Comparison of ENCODE assay signal across 9 mouse cellular contexts in genomic region chr15:91574492-91574891, GRCm38 (mm10). TPM values are rescaled to one million over a fixed set of nuclear protein-coding genes. Genes with fewer than 3 reads are reported as not detected.
A peak's percentile ranks its signal among the peaks of the same experiment; 100 is the strongest.
DNase-seq lines count a peak whose midpoint lies in the region; ATAC-seq lines count a peak whose summit lies in the region.
"Had no signal": no experiment of that assay in that cellular context is flagged by ENCODE, and none has a peak within 500 bp of the region (broad histone marks: within the 10 kb centered on the region; RNA-seq: fewer than 3 reads in every experiment).

No protein-coding gene starts in this region.

- no peaks in the 10 kb centered on the region for H3K36me3 ChIP-seq in heart, embryonic 11.5 days (ENCODE audit: control insufficient read depth, insufficient read depth, low read length)
- H3K36me3 ChIP-seq in embryonic facial prominence, embryonic 15.5 days = no peaks in the 10 kb centered on the region
- no peaks in the 10 kb centered on the region for H3K36me3 ChIP-seq in limb, embryonic 10.5 days
- H3K36me3 ChIP-seq: midbrain, embryonic 12.5 days had no signal

- peak; percentile 71 to 92 for DNase-seq in heart, adult 18-20 months
- DNase-seq in adrenal gland, postnatal 36 days = peak; percentile 90 to 93
- DNase-seq in hindlimb bud, embryonic 11.5 days (ENCODE audit: extremely low spot score, low read depth, low spot score) = peak; percentile 70
- peak; percentile 79 for DNase-seq in limb, embryonic 10.5 days (ENCODE audit: low spot score)
- peak; percentile 74 for DNase-seq in ovary, postnatal 36 days (ENCODE audit: low spot score)
- peak; percentile 71 for DNase-seq in thymus, postnatal 14 days

- no peak overlapping the region for H3K4me3 ChIP-seq in heart, embryonic 11.5 days (ENCODE audit: low read depth, low read length)
- H3K4me3 ChIP-seq in embryonic facial prominence, embryonic 15.5 days (replicated peaks) = no peak overlapping the region
- no peak overlapping the region for H3K4me3 ChIP-seq in limb, embryonic 10.5 days
- H3K4me3 ChIP-seq: midbrain, embryonic 12.5 days had no signal

- H3K9ac ChIP-seq in heart, embryonic 11.5 days (ENCODE audit: low read depth, low read length) = no peak overlapping the region
- H3K9ac ChIP-seq in embryonic facial prominence, embryonic 15.5 days = no peak overlapping the region
- H3K9ac ChIP-seq: midbrain, embryonic 12.5 days had no signal

- H3K27me3 ChIP-seq in heart, embryonic 11.5 days (ENCODE audit: control insufficient read depth, insufficient read depth, low read length) = peaks cover 8% of the 10 kb centered on the region
- peaks cover 9% of the 10 kb centered on the region for H3K27me3 ChIP-seq in embryonic facial prominence, embryonic 15.5 days
- H3K27me3 ChIP-seq in limb, embryonic 10.5 days (ENCODE audit: low read depth, poor library complexity, severe bottlenecking) = peaks cover 21% of the 10 kb centered on the region

- ATAC-seq in heart, embryonic 11.5 days (replicated peaks; ENCODE audit: insufficient number of reproducible peaks, low FRiP score, low TSS enrichment) = no peak
- ATAC-seq in embryonic facial prominence, embryonic 15.5 days (ENCODE audit: insufficient number of reproducible peaks, low FRiP score, low TSS enrichment, low read depth) = no peak

- H3K4me2 ChIP-seq in heart, embryonic 11.5 days = no peak overlapping the region
- peak overlapping the region; percentile 15; the same call in 1 of the 2 replicates for H3K4me2 ChIP-seq in embryonic facial prominence, embryonic 15.5 days (replicated peaks)
- H3K4me2 ChIP-seq: midbrain, embryonic 12.5 days had no signal

- 18% methylated on average over 8 of the region's 8 CpGs for WGBS in heart, embryonic 11.5 days (ENCODE audit: insufficient replicate concordance)
- 21% methylated on average over 8 of the region's 8 CpGs for WGBS in embryonic facial prominence, embryonic 15.5 days
- WGBS in limb, embryonic 10.5 days = 39% methylated on average over 8 of the region's 8 CpGs

- H3K9me3 ChIP-seq in heart, embryonic 11.5 days (replicated peaks; ENCODE audit: control insufficient read depth, low read length) = no peaks in the 10 kb centered on the region
- H3K9me3 ChIP-seq in embryonic facial prominence, embryonic 15.5 days (replicated peaks) = no peaks in the 10 kb centered on the region
- H3K9me3 ChIP-seq in limb, embryonic 10.5 days (replicated peaks) = no peaks in the 10 kb centered on the region
- H3K9me3 ChIP-seq: midbrain, embryonic 12.5 days had no signal

- H3K27ac ChIP-seq in heart, embryonic 11.5 days (ENCODE audit: low read depth, low read length) = no peak overlapping the region
- no peak overlapping the region for H3K27ac ChIP-seq in embryonic facial prominence, embryonic 15.5 days (replicated peaks)
- H3K27ac ChIP-seq in limb, embryonic 10.5 days = no peak overlapping the region
- H3K27ac ChIP-seq: midbrain, embryonic 12.5 days had no signal

- no peaks in the 10 kb centered on the region for H3K4me1 ChIP-seq in heart, embryonic 11.5 days (ENCODE audit: control insufficient read depth, insufficient read depth, low read length)
- peaks cover 18% of the 10 kb centered on the region for H3K4me1 ChIP-seq in embryonic facial prominence, embryonic 15.5 days
- peaks cover 13% of the 10 kb centered on the region for H3K4me1 ChIP-seq in limb, embryonic 10.5 days

RNA-seq across cellular contexts. Expression of gene Slc2a13, which starts 1.4 kb away (rescaled TPM):
- 1 to 10 TPM in 1 of 2 experiments, under 1 TPM in 1; 0.79 to 1.0 TPM for total RNA-seq in heart, adult 18-20 months (2021)
- 1.6 and 1.9 TPM in 2 replicates for polyA plus RNA-seq in heart, embryonic 11.5 days (2014; fragmentation: Nextera tagmentation; extraction: Ambion mirVana)
- total RNA-seq in adrenal gland, postnatal 36 days (2021) = 1 to 10 TPM; 3.4 to 3.8 TPM
- 2.3 and 2.6 TPM in 2 replicates for polyA plus RNA-seq in embryonic facial prominence, embryonic 15.5 days (2015; fragmentation: Nextera tagmentation; extraction: Ambion mirVana)
- polyA plus RNA-seq in limb, embryonic 10.5 days (2016; fragmentation: Nextera tagmentation; extraction: Ambion mirVana) = 0.46 and 0.99 TPM in 2 replicates
